Mouse (Mus musculus) monocyte, adult 2 months (primary cell): ENCODE data around the gene Hunk.

Source experiments
- DNase-seq, 2 experiments: peaks; one replicate each; pipeline ENCODE4 v3.0.0; 2022; ENCODE audit warnings: low spot score in 2 of 2, low read depth in 1 of 2

Gene Hunk

GRCm38 (mm10) chr16:90497749-90498464, 112.1 kb downstream of the Hunk start:
- no peak for DNase-seq

- no peak for DNase-seq
These were observed 115.0 kb downstream of the Hunk start for GRCm38 (mm10) chr16:90500809-90501208.

GRCm38 (mm10) chr16:90505252-90505651, 119.4 kb downstream of the Hunk start:
- no peak for DNase-seq

GRCm38 (mm10) chr16:90505680-90506079, 119.9 kb downstream of the Hunk start:
- no peak for DNase-seq

- DNase-seq = no peak
These were observed 125.9 kb downstream of the Hunk start for GRCm38 (mm10) chr16:90511551-90512296.

- DNase-seq = no peak
These were observed 131.2 kb downstream of the Hunk start for GRCm38 (mm10) chr16:90517041-90517440.

GRCm38 (mm10) chr16:90518232-90518631, 132.4 kb downstream of the Hunk start:
- no peak for DNase-seq

GRCm38 (mm10) chr16:90518732-90519295, 133.0 kb downstream of the Hunk start:
- no peak for DNase-seq

GRCm38 (mm10) chr16:90521191-90521950, 135.6 kb downstream of the Hunk start:
- no peak for DNase-seq

GRCm38 (mm10) chr16:90521951-90522255, 136.1 kb downstream of the Hunk start:
- DNase-seq = no peak

GRCm38 (mm10) chr16:90522575-90522974, 136.8 kb downstream of the Hunk start:
- no peak for DNase-seq

GRCm38 (mm10) chr16:90523373-90523772, 137.6 kb downstream of the Hunk start:
- DNase-seq = no peak

GRCm38 (mm10) chr16:90523894-90524293, 138.1 kb downstream of the Hunk start:
- no peak for DNase-seq

GRCm38 (mm10) chr16:90524393-90524792, 138.6 kb downstream of the Hunk start:
- DNase-seq = no peak

GRCm38 (mm10) chr16:90533119-90533673, 147.4 kb downstream of the Hunk start:
- no peak for DNase-seq

GRCm38 (mm10) chr16:90534591-90534990, 148.8 kb downstream of the Hunk start:
- no peak for DNase-seq

GRCm38 (mm10) chr16:90538926-90539325, 153.1 kb downstream of the Hunk start:
- no peak for DNase-seq

- no peak for DNase-seq
These were observed 155.4 kb downstream of the Hunk start for GRCm38 (mm10) chr16:90541191-90541590.

- no peak for DNase-seq
These were observed 156.6 kb downstream of the Hunk start for GRCm38 (mm10) chr16:90542383-90542782.

- no peak for DNase-seq
These were observed 158.4 kb downstream of the Hunk start for GRCm38 (mm10) chr16:90544175-90544574.

GRCm38 (mm10) chr16:90545509-90545908, 159.7 kb downstream of the Hunk start:
- DNase-seq = no peak
